Mouse (Mus musculus) CH12.LX (cell line): ENCODE measurements around the gene Krt42. TPM values are rescaled to one million over a fixed set of nuclear protein-coding genes. Genes with fewer than 3 reads are reported as not detected.

ENCODE experiments used
- DNase-seq: peaks from one replicate; pipeline ENCODE4 v3.0.0-alpha.2; 2013; ENCODE audit errors: extremely low read depth
- H3K27ac ChIP-seq: 2 replicates; pipeline ENCODE4 v1.5.1; 2012; ENCODE audit warnings: low read depth, mild to moderate bottlenecking, control low read depth, moderate library complexity; ENCODE audit not compliant: insufficient read depth
- H3K27me3 ChIP-seq: replicated peaks from 2 replicates; pipeline ENCODE3; 2012; ENCODE audit warnings: inconsistent platforms
- H3K36me3 ChIP-seq, 2 experiments: replicated peaks in 1 of 2; 2 replicates each; pipeline versions ENCODE3 to v1.6.1; 2012; ENCODE audit warnings: inconsistent platforms in 1 of 2, low read length in 1 of 2, mild to moderate bottlenecking in 1 of 2, mixed read lengths in 1 of 2, moderate library complexity in 1 of 2; ENCODE audit not compliant: control insufficient read depth in 1 of 2, insufficient read depth in 1 of 2
- H3K4me1 ChIP-seq, 2 experiments: 2 replicates each; pipeline ENCODE4 v1.6.1; 2012; ENCODE audit warnings: inconsistent platforms in 1 of 2, moderate library complexity in 1 of 2; ENCODE audit not compliant: insufficient read depth in 2 of 2, control insufficient read depth in 1 of 2
- H3K4me2 ChIP-seq: 2 replicates; pipeline ENCODE4 v1.6.1; 2012; ENCODE audit warnings: low read depth, mild to moderate bottlenecking, control low read depth; ENCODE audit not compliant: poor library complexity, insufficient read depth, severe bottlenecking
- H3K4me3 ChIP-seq, 3 experiments: fragments of 150-350 bp in 1 of 3; sonication (generic) in 1 of 3; replicated peaks in 1 of 3; 2 replicates each; pipeline versions ENCODE3 to v1.5.1; 2011 to 2012; ENCODE audit warnings: low read depth in 2 of 3, low read length in 2 of 3, mild to moderate bottlenecking in 2 of 3, moderate library complexity in 2 of 3, control low read depth in 1 of 3, improper control_type of control experiment in 1 of 3, inconsistent platforms in 1 of 3, mixed read lengths in 1 of 3; ENCODE audit not compliant: poor library complexity in 1 of 3
- H3K79me2 ChIP-seq: replicated peaks from 2 replicates; pipeline ENCODE4 v1.6.1; 2012; ENCODE audit warnings: mild to moderate bottlenecking, moderate library complexity; ENCODE audit not compliant: control insufficient read depth, poor library complexity, insufficient read depth, severe bottlenecking; ENCODE audit errors: extremely low read depth
- H3K9ac ChIP-seq: 2 replicates; pipeline ENCODE4 v1.6.1; 2012; ENCODE audit warnings: low read depth, mild to moderate bottlenecking, control low read depth, moderate library complexity; ENCODE audit not compliant: insufficient read depth
- H3K9me3 ChIP-seq: replicated peaks from 2 replicates; pipeline ENCODE3; 2012; ENCODE audit warnings: low read length, inconsistent platforms, mixed read lengths
- BHLHE40 ChIP-seq: IDR thresholded peaks from 2 replicates; pipeline ENCODE4 v1.6.1; 2011; ENCODE audit warnings: mild to moderate bottlenecking, low read depth, low read length, improper control_type of control experiment
- CHD1 ChIP-seq: IDR thresholded peaks from 2 replicates; pipeline ENCODE4 v1.6.1; 2012; ENCODE audit warnings: low read depth, low read length, improper control_type of control experiment, inconsistent platforms
- CHD2 ChIP-seq: IDR thresholded peaks from 2 replicates; pipeline ENCODE4 v1.6.1; 2011; ENCODE audit warnings: low read length, improper control_type of control experiment
- CTCF ChIP-seq, 2 experiments: IDR thresholded peaks in 1 of 2; conservative IDR thresholded peaks in 1 of 2; 2 replicates each; pipeline ENCODE4 v1.5.1; 2011 to 2012; ENCODE audit warnings: low read depth in 2 of 2, low read length in 2 of 2, improper control_type of control experiment in 1 of 2, inconsistent platforms in 1 of 2, mild to moderate bottlenecking in 1 of 2, moderate library complexity in 1 of 2
- E2F4 ChIP-seq: IDR thresholded peaks from 2 replicates; pipeline ENCODE4 v1.6.1; 2011; ENCODE audit warnings: low read depth, low read length, improper control_type of control experiment; ENCODE audit not compliant: insufficient replicate concordance
- ELF1 ChIP-seq: IDR thresholded peaks from 2 replicates; pipeline ENCODE4 v1.6.1; 2014; ENCODE audit warnings: low read depth, mild to moderate bottlenecking, inconsistent platforms, low read length, improper control_type of control experiment
- ETS1 ChIP-seq: conservative IDR thresholded peaks from 2 replicates; pipeline ENCODE4 v1.6.1; 2012; ENCODE audit warnings: low read depth, mild to moderate bottlenecking, inconsistent platforms, low read length, improper control_type of control experiment, moderate library complexity
- GABPA ChIP-seq: IDR thresholded peaks from 2 replicates; pipeline ENCODE4 v1.6.1; 2012; ENCODE audit warnings: low read depth, low read length, improper control_type of control experiment, inconsistent platforms; ENCODE audit not compliant: insufficient replicate concordance
- HCFC1 ChIP-seq: IDR thresholded peaks from 2 replicates; pipeline ENCODE4 v1.6.1; 2012; ENCODE audit warnings: low read depth, mild to moderate bottlenecking, inconsistent platforms, low read length, improper control_type of control experiment
- IRF4 ChIP-seq: IDR thresholded peaks from 2 replicates; pipeline ENCODE4 v1.6.1; 2014; ENCODE audit warnings: low read depth, mild to moderate bottlenecking, inconsistent platforms, low read length, improper control_type of control experiment
- JUN ChIP-seq: IDR thresholded peaks from 2 replicates; pipeline ENCODE4 v1.6.1; 2011; ENCODE audit warnings: low read depth, mild to moderate bottlenecking, low read length, improper control_type of control experiment, moderate library complexity; ENCODE audit not compliant: insufficient read depth
- JUND ChIP-seq: conservative IDR thresholded peaks from 2 replicates; pipeline ENCODE4 v1.6.1; 2011; ENCODE audit warnings: low read depth, low read length, improper control_type of control experiment
- KAT2A ChIP-seq: IDR thresholded peaks from 2 replicates; pipeline ENCODE4 v1.6.1; 2012; ENCODE audit warnings: low read length, improper control_type of control experiment, inconsistent platforms; ENCODE audit not compliant: insufficient replicate concordance
- MAFK ChIP-seq: IDR thresholded peaks from 2 replicates; pipeline ENCODE4 v1.6.1; 2011; ENCODE audit warnings: low read length, improper control_type of control experiment; ENCODE audit not compliant: insufficient replicate concordance
- MAZ ChIP-seq: IDR thresholded peaks from 2 replicates; pipeline ENCODE4 v1.6.1; 2012; ENCODE audit warnings: low read depth, mild to moderate bottlenecking, inconsistent platforms, low read length, improper control_type of control experiment, moderate library complexity
- MEF2A ChIP-seq: IDR thresholded peaks from 2 replicates; pipeline ENCODE4 v1.6.1; 2014; ENCODE audit warnings: low read depth, mild to moderate bottlenecking, inconsistent platforms, low read length, improper control_type of control experiment, borderline replicate concordance
- MXI1 ChIP-seq: IDR thresholded peaks from 2 replicates; pipeline ENCODE4 v1.6.1; 2011; ENCODE audit warnings: mild to moderate bottlenecking, low read depth, low read length, improper control_type of control experiment
- MYC ChIP-seq: IDR thresholded peaks from 2 replicates; pipeline ENCODE4 v1.6.1; 2011; ENCODE audit warnings: low read depth, mild to moderate bottlenecking, improper control_type of control experiment, low read length
- NELFE ChIP-seq: IDR thresholded peaks from 2 replicates; pipeline ENCODE4 v1.6.1; 2011; ENCODE audit warnings: low read depth, low read length, improper control_type of control experiment
- PAX5 ChIP-seq: IDR thresholded peaks from 2 replicates; pipeline ENCODE4 v1.6.1; 2012; ENCODE audit warnings: low read length, inconsistent platforms, mixed read lengths
- POLR2A ChIP-seq: IDR thresholded peaks from 2 replicates; pipeline ENCODE4 v1.6.1; 2011; ENCODE audit warnings: low read depth, mild to moderate bottlenecking, improper control_type of control experiment, low read length
- POLR2AphosphoS2 ChIP-seq: IDR thresholded peaks from 2 replicates; pipeline ENCODE4 v1.6.1; 2011; ENCODE audit warnings: low read depth, low read length, improper control_type of control experiment
- RAD21 ChIP-seq: IDR thresholded peaks from 2 replicates; pipeline ENCODE4 v1.6.1; 2011; ENCODE audit warnings: low read depth, mild to moderate bottlenecking, low read length, improper control_type of control experiment, moderate library complexity
- RCOR1 ChIP-seq: conservative IDR thresholded peaks from 2 replicates; pipeline ENCODE4 v1.6.1; 2012; ENCODE audit warnings: low read depth, mild to moderate bottlenecking, inconsistent platforms, low read length, improper control_type of control experiment
- SMC3 ChIP-seq: IDR thresholded peaks from 2 replicates; pipeline ENCODE4 v1.6.1; 2011; ENCODE audit warnings: low read depth, low read length, improper control_type of control experiment
- TCF12 ChIP-seq: IDR thresholded peaks from 2 replicates; pipeline ENCODE4 v1.6.1; 2014; ENCODE audit warnings: low read depth, mild to moderate bottlenecking, inconsistent platforms, low read length, improper control_type of control experiment
- USF1 ChIP-seq: IDR thresholded peaks from 2 replicates; pipeline ENCODE4 v1.6.1; 2014; ENCODE audit warnings: low read depth, mild to moderate bottlenecking, inconsistent platforms, low read length, improper control_type of control experiment
- ZC3H11A ChIP-seq: IDR thresholded peaks from 2 replicates; pipeline ENCODE4 v1.6.1; 2012; ENCODE audit warnings: low read depth, mild to moderate bottlenecking, inconsistent platforms, low read length, improper control_type of control experiment
- ZKSCAN1 ChIP-seq: IDR thresholded peaks from 2 replicates; pipeline ENCODE4 v1.6.1; 2012; ENCODE audit warnings: low read depth, inconsistent platforms, low read length, improper control_type of control experiment, borderline replicate concordance
- ZNF384 ChIP-seq: IDR thresholded peaks from 2 replicates; pipeline ENCODE4 v1.6.1; 2012; ENCODE audit warnings: low read depth, low read length, improper control_type of control experiment, inconsistent platforms
- dilution Hi-C: fragments of 300-500 bp; cut with MboI; formaldehyde crosslinking; loops from 2 replicates; pipeline ENCODE4 v1.14.3; 2020; ENCODE audit warnings: low sequenced_read_pairs; ENCODE audit not compliant: extremely low pct_unique_long_range_greater_than_20kb, extremely low pct_ligation_motif_present
- in situ Hi-C: fragments of 300-500 bp; cut with MboI; formaldehyde crosslinking; loops from 3 replicates; pipeline ENCODE4 v1.14.3; 2019; ENCODE audit warnings: low sequenced_read_pairs, low pct_ligation_motif_present, low pct_unique_long_range_greater_than_20kb, mixed read lengths
- polyA plus RNA-seq: library from polyadenylated mRNA; unstranded; fragments of >175 nt; gene quantifications from 2 replicates; pipeline ENCODE4 v1.2.1, GENCODE M21; 2012; ENCODE audit warnings: low read depth; ENCODE audit not compliant: insufficient read length
- total RNA-seq, 2 experiments: library from RNA; depleted of rRNA; stranded (reverse); fragments of 300-350 nt in 1 of 2; fragments of >200 nt in 1 of 2; gene quantifications; 2 replicates each; pipeline ENCODE4 v1.2.3; 2012 to 2014

The Krt42 gene
- total and polyA plus RNA-seq, 3 experiments = not detected

DNA sequence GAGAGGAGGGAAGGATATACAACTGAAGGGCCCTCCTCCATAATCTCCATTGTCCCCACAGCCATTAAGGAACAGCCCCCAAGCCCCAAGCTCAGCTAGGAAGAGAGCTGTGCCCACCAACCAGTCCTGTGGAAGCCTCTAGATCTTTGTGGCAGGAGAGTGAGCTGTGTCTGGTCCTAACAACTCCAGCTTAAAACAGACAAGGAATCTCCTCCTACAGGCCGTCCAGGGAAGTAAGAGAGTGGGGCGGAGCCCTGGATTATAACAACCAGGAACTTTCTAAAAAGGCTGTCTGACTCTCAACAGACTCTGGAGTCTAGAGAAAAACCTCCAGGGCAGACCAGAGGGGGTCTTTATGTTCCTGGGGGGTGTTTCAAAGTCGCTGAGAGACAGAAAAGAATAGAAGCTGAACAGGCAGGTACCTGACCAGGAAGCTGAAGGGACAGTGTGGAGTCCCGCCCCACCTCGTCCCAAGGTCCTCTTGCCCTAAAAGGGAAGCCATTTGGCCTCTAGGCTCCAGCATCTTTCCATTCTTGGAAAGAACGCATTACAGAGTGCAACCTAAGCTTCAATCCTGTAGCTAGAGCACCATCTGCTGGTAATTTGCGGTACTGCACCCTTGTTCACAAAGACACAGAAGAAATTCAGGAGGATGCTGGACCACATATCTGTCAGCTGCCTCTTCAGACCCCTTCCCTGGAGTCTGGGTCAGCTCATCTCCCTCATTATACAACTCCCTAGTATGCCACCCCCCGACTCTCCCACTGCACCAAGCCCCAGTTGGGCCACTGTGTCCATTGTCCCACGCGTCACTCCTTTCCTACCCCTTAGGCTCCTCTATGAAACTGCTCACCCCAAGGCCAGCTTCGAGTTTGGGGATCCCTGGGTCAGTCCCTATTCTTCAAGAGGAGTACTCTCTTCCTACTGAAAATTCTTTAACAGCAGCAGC lies 12.2 kb upstream of the Krt42 start:
- TF ChIP-seq E2F4 (no peak), CHD1 (no peak), ZNF384 (no peak), NELFE (no peak; the same call in 1 of the 2 replicates), MAZ (no peak), MXI1 (no peak), KAT2A (no peak), JUND (no peak), HCFC1 (no peak), ELF1 (no peak), IRF4 (no peak), CHD2 (no peak), SMC3 (peak; percentile 88), TCF12 (no peak), ZC3H11A (peak; percentile 51), ZKSCAN1 (no peak), MYC (no peak), CTCF (conservative IDR thresholded peaks at IDR 0.05 in 1 of 2, IDR thresholded peaks at IDR 0.05 in 1 of 2; ENCODE audit: low read depth in 2 of 2, low read length in 2 of 2) (peak; percentile 98 to 100), GABPA (no peak), BHLHE40 (no peak), RCOR1 (no peak), JUN (no peak), ETS1 (no peak), MEF2A (no peak), RAD21 (peak; percentile 98), USF1 (no peak), POLR2A (no peak), PAX5 (no peak), POLR2AphosphoS2 (no peak), MAFK (no peak)
- in situ Hi-C loops (loop anchor here (25.0 kb wide), 2 partner anchors 545 to 895 kb away; partner anchors contain the start of genes Gm14180 and Krt10), dilution Hi-C loops (no loop called here)
- peaks cover 89% of the 10 kb centered on the region for H3K27me3 ChIP-seq
- DNase-seq = peak; percentile 84
- H3K9ac ChIP-seq = no peak overlapping the region
- H3K27ac ChIP-seq = no peak overlapping the region
- peaks cover 0 to 4% of the 10 kb centered on the region in 2 experiments; a peak in 2 of 4 replicates for H3K4me1 ChIP-seq
- H3K4me2 ChIP-seq = no peak overlapping the region
- no peaks in the 10 kb centered on the region for H3K9me3 ChIP-seq
- no peaks in the 10 kb centered on the region for H3K36me3 ChIP-seq
- H3K79me2 ChIP-seq = no peaks in the 10 kb centered on the region
- no peak overlapping the region for H3K4me3 ChIP-seq
